Mouse (Mus musculus): ENCODE data around the gene Wdr75.

DNA sequence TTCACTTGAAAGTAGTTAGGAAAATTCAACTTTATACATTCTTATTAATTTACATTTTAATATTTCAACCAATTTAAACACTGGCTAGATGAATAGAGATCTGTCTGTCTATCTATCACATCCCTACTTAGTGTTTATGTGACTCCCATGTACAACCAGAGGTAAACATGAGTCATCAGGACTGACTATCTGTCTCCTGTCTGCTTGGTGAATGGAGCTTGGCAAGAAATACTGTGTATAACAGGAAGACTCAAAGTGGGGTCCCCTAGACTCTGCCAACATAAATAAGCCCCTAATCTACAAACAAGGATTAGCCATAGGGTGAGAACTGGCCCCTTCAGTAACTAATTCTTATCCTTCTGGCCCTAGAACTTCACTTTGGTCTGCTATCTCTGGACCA is 39.1 kb upstream of the Wdr75 start:
- TF ChIP-seq POLR2A (IDR thresholded peaks at IDR 0.05; ENCODE audit: extremely low read depth, insufficient read depth, low read length): no peak
- no peak for TF ChIP-seq CTCF (IDR thresholded peaks at IDR 0.05; ENCODE audit: extremely low read depth, insufficient read depth, low read length)
